Mouse (Mus musculus) CH12.LX (cell line): ENCODE results near the gene Slc27a4.

Experiments used
- CTCF ChIP-seq, 2 experiments: IDR thresholded peaks in 1 of 2; conservative IDR thresholded peaks in 1 of 2; 2 replicates each; pipeline ENCODE4 v1.5.1; 2011 to 2012; ENCODE audit warnings: low read depth in 2 of 2, low read length in 2 of 2, improper control_type of control experiment in 1 of 2, inconsistent platforms in 1 of 2, mild to moderate bottlenecking in 1 of 2, moderate library complexity in 1 of 2
- GABPA ChIP-seq: IDR thresholded peaks from 2 replicates; pipeline ENCODE4 v1.6.1; 2012; ENCODE audit warnings: low read depth, low read length, improper control_type of control experiment, inconsistent platforms; ENCODE audit not compliant: insufficient replicate concordance
- KAT2A ChIP-seq: IDR thresholded peaks from 2 replicates; pipeline ENCODE4 v1.6.1; 2012; ENCODE audit warnings: low read length, improper control_type of control experiment, inconsistent platforms; ENCODE audit not compliant: insufficient replicate concordance
- NELFE ChIP-seq: IDR thresholded peaks from 2 replicates; pipeline ENCODE4 v1.6.1; 2011; ENCODE audit warnings: low read depth, low read length, improper control_type of control experiment
- POLR2A ChIP-seq: IDR thresholded peaks from 2 replicates; pipeline ENCODE4 v1.6.1; 2011; ENCODE audit warnings: low read depth, mild to moderate bottlenecking, improper control_type of control experiment, low read length
- USF1 ChIP-seq: IDR thresholded peaks from 2 replicates; pipeline ENCODE4 v1.6.1; 2014; ENCODE audit warnings: low read depth, mild to moderate bottlenecking, inconsistent platforms, low read length, improper control_type of control experiment
- ZKSCAN1 ChIP-seq: IDR thresholded peaks from 2 replicates; pipeline ENCODE4 v1.6.1; 2012; ENCODE audit warnings: low read depth, inconsistent platforms, low read length, improper control_type of control experiment, borderline replicate concordance

GRCm38 (mm10) chr2:29855585-29856210 is 53.3 kb downstream of the Slc27a4 start:
- no peak for TF ChIP-seq KAT2A
- no peak for TF ChIP-seq GABPA
- no peak for TF ChIP-seq POLR2A
- no peak for TF ChIP-seq NELFE
- no peak for TF ChIP-seq USF1
- no peak for TF ChIP-seq ZKSCAN1
- no peak for TF ChIP-seq CTCF (conservative IDR thresholded peaks at IDR 0.05 in 1 of 2, IDR thresholded peaks at IDR 0.05 in 1 of 2; ENCODE audit: low read depth in 2 of 2, low read length in 2 of 2)
